Mouse (Mus musculus) cerebellum, adult 8-10 months (tissue): ENCODE data around the gene Adgre5.

ENCODE experiments used
- DNase-seq: peaks from one replicate; pipeline ENCODE4 v3.0.0; 2022

The Adgre5 gene

GRCm38 (mm10) chr8:83719693-83720092 is 21.4 kb downstream of the Adgre5 start:
- DNase-seq = no peak

- DNase-seq = no peak
Measured at GRCm38 (mm10) chr8:83719048-83719447, 22.1 kb downstream of the Adgre5 start.

DNA sequence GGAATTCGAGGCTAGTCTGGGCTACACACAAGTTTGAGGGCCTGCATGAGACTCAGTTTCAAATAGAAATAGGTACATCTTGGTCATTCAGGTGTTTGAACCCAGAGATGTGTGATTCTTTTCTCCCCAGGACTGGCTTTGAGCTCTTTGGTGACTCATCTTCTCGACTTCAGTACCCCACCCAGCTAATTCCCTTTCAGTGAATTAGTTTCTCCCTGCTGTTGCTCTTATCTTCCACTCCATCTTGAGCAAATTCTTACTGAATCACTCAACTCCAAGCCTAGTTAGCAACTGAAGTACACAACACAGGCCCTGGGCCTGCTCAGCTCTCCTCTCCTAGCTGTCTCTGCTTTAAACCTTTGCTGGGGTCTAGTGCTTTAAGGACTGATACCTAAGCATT is 24.6 kb downstream of the Adgre5 start:
- no peak for DNase-seq

GRCm38 (mm10) chr8:83715771-83716170 is 25.4 kb downstream of the Adgre5 start:
- DNase-seq = no peak

GRCm38 (mm10) chr8:83715031-83715690 is 26.0 kb downstream of the Adgre5 start, which contains the start of gene Ddx39:
Ddx39 (plus strand) TSS chr8:83715177.
- DNase-seq = peak; percentile 93

DNA sequence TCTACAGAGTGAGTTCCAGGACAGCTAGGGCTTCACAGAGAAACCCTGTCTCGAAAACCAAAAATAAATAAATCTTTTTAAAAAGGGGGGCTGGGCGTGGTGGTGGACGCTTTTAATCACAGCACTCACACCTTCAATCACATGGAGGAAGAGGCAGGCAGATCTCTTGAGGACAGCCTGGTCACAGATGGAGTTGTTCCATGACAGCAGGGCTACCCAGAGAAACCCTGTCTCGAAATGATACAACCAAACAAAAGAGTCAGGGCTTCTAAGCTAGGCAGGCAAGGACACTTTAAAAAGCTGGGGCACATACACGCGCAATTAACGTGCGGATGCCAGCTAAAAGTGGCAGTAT is 26.5 kb downstream of the Adgre5 start:
- DNase-seq = no peak

- no peak for DNase-seq
Measured at GRCm38 (mm10) chr8:83707554-83707953, 33.6 kb downstream of the Adgre5 start.

DNA sequence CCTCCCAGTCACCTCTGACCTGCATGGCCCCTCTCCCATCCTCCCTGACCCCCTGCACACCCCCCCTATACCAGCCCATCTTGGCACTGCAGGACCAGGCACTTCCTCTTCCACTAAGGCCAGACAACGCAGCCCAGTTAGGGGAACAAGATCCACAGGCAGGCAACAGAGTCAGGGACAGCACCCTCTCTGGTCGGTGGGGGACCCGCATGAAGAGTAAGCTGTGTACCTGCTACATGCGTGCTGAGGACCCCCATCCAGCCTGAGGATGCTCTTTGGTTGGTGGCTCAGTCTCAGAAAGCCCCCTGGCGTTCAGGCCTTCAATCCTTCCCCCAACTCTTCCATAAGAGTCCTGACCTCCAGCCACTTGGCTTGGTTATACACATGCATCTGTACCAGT is 34.7 kb downstream of the Adgre5 start:
- DNase-seq = no peak

DNA sequence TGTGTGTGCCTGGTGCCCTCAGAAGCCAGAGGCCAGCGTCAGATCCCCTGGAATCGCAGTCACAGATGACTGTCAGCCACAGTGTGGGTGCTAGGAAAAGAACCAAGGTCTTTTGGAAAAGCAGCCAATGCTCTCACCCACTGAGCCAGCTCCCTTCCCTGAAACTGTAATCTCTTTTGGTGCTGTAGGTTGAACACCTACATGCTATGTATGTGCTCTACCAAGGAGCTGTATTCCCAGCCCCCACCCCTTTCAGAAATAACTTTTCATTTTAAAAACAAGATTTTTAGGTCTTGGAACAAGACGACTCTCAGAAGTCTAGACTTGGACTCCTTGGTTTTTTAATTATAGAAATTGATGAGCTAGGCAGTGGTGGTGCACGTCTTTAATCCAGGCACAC is 37.7 kb downstream of the Adgre5 start:
- DNase-seq = no peak

DNA sequence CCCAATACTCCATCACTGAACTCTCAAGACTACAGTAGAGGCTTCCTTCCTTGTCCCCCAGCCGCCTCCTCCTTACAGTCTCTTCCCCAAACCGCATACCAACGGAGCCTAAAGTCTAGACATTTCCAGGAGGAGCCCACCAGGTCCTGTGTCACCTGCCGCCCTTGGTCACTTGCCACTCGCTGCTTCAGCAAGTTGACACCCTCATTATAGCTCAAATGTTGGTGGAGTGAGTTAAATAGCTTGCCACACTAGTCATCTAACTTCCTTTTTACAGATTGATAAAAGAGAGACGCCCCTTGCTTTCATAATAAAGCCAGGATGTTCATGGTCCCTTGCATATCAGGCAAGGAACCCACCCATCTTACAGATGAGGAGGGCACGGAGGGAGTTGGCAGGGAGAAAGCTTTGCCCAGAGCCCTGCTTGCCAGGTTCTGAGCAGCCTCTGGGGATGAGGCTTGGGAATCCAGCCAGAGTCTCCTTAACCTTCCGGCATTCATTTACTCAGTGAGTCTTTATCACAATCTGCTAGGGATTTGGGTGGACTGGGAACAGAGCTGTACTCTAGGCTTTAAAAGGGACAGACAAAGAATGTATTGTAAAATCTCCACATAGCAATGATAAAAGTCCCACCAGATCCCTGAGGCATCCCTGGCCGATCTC is 40.6 kb downstream of the Adgre5 start:
- DNase-seq = no peak

GRCm38 (mm10) chr8:83699566-83699965 is 41.6 kb downstream of the Adgre5 start:
- DNase-seq = no peak

DNA sequence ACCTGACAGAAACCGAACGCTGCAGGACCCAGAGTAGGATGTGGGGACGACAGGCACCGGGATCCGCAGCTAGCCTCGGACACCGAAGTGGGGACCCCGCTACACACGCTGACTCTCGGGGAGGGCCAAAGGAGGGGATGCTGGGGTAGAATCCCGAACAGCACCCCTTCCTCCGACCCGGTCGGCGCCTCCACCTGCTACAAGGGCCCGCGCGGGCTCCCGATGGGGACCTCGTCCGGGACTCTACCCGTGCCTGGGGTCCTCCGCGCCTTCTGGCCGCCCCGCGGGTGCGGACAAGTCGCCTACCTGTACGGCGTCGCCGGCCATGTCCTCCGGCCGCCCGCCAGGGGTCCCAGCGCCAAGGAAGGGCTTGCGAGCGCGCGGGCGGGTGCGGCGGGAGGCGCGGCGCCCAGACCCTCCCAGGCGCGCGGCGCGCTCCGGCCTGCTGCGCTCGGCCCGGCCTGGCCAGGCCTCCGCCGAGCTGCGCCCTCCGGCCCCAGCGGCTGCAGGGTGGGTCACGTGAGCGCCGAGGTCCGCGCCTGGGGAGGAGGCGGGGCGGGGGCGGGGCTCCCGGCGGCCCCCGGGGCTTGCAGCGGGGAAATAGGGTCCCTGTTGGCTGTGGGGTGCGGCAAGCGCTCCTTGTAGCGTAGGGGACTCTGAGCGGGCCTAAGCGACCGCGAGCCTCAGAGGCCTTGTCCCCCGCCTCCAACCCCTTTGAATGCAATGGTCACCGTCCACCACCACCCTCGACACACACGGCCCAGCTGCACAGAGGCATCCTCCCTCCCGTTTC is 42.3 kb downstream of the Adgre5 start, which contains the start of gene Pkn1:
Gene Pkn1, minus strand, starts transcription at position 519 of the 793 bp plus-strand sequence.
- DNase-seq = peak; percentile 70

- peak; percentile 60 for DNase-seq
Measured at GRCm38 (mm10) chr8:83698291-83698660, 42.9 kb downstream of the Adgre5 start.

DNA sequence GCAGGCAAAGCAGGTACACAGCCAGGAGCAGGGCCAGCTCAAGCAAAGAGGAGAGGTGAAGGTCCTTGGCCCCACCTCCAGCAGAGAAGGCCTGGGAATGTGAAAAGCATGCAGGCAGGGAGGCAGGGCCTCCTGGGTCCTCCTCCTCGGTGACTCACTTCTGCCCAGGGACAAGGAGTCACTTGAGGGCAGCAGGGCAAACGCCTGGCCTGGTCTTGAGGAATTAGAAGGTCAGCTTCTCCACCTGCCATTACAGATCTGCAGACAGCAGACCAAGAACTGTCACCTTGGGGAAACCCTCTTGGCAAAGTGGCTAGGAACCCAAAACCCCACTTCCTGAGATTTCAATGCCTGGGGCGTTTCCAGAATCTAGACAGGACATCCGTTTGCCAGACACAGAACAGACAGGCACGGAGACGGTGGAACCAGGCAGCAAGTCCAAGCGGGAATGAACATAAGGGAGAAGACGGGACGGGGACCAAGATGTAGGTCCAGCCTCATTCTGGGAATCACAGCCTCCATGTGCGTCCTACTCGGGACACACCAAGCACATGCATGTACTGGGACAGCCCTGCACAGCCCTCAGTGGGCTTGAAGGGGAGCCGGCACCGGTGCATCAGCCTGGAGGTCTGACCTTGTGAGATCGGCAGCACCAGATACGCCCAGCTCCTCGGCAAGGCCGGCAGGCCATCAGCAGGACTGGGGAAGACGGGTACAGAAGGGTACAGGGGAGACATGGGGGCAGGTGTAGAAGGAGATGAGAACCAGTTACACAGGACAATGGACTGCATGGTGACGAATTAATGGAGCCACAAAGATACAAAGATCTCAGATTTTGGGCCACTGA is 43.5 kb downstream of the Adgre5 start:
- DNase-seq = no peak

DNA sequence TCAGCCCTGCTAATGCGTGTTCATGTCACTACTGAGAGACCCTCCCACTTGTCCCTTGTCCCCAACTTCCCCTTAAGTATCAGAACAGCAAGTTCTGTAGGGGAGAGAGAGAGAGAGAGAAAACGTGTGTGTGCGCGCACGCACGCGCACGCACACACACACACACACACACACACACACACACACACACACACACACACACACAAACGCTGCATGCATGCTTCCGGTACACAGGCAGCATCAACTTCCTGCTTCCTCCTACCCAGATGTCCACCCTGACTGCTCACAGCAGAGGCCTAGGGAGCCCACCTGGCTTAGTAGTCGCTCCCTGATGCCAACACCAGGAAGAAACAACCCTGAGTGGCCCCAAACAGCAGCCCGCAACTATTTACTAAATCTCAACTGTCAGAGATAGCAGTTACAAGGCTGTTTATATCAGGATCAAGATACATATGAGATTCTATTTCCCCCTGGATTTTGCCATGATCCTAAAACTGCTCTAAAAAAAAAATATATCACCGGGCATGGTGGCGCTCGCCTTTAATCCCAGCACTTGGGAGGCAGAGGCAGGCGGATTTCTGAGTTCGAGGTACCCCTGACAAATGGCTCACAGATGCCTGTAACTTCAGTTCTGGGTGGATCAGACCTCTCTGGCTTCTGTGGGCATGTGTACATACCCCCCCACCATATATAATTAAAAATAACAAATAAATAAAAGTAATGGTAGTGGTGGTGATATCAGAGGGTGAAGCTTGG is 45.6 kb downstream of the Adgre5 start:
- no peak for DNase-seq

DNA sequence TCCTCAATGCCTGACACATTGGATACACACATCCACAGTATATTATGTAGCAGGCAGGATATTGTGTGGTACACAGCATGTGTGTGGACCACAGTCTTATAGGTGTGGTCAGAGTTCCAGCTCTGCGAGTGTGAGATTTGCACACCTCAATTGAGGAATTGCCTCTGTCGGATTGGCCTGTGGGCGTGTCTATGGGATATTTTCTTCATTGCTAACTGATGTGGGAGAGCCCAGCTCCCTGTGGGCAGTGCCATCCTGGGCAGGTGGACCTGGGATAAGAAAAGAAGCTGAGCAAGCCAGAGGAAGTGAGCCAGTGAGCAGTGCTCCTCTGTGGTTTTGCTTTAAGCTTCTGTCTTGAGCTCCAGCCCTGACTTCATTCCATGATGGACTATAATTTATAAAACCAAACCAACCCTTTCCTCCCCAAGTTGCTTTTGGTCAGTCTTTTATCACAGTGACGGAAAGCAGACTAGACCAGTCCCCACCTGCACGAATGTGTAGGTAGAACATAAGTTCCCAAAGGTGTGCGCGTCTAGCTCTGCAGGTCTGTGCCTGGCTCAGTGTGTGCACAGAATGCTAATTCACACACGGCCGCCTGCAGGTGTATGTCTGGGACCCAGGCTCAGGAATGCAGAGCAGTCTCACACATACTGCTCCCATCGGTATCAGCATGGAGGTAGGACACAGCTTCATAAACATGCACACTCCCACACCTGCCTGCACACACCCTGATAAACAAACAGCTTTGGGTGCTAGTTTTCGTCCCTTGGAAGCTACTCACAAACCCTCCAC is 46.6 kb downstream of the Adgre5 start:
- no peak for DNase-seq

DNA sequence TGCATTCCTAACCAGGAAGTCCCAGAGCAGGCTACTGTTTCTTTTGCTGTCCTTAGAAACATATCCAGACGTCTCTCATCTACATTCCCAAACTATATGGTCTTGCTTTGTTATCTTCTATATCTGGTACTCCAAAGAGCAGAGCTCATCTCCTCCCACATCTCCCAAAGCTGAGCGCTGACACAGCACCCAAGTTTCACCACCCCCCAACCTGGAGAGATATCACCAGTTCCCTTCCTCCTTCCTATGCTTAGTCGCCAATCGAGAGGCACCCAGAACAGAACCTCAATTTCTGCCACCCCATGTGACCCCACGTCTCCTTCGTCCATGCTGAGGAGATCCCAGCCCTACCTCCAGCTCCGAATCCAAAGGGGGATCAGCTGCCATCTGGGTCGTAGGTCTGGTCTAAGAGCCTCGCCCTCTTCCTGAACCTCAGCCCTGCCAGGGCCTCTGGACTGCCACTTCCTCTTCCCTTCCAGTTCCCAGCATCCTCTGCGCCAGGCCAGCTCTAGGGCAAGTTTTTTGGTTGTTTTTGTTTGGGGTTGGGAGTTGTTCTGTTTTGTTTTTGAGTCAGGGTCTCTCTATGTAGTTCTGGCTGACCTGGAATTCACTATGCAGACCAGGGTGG is 47.4 kb downstream of the Adgre5 start:
- no peak for DNase-seq

- no peak for DNase-seq
Measured at GRCm38 (mm10) chr8:83689264-83689663, 51.9 kb downstream of the Adgre5 start.

DNA sequence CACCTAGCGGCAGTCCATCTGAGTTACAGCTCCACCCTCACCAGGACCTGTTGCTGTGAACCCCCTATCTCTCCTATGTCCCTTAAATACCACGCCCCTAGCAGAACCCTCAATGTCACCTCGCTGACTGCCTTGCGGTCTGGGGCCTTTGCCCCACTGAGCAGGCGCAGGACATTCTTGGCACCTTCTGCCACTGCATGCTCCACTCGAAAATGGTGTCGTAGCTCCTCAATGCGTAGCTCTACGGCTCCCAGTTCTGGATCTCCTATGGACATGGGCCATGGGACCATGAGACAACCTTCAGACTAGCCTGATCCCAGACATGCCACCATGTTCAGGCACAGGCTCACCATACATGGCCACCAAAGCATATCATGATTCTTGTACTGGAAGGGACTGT is 56.6 kb downstream of the Adgre5 start:
- DNase-seq = no peak

GRCm38 (mm10) chr8:83681099-83681498 is 60.0 kb downstream of the Adgre5 start:
- DNase-seq = no peak

DNA sequence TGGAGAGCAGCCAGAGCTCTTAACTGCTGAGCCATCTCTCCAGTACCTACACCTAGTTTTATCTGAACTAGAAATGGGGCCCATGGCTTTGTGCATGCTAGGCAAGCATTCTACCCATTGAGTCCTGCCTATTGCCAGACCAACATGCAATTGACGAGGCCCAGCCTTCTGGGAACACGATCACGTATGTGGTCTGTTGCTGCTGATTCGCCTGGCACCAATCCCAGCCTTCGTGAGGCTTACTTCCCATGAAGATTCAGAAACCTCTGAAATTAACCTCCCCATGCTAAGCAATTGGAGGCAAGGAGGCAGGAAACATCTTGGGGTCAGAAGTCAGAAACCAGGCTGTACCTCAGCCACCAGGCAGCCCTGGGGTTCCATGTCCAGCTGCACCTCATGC is 60.5 kb downstream of the Adgre5 start:
- no peak for DNase-seq
